Mouse (Mus musculus): ENCODE results near the gene Adamtsl4. TPM values are rescaled to one million over a fixed set of nuclear protein-coding genes. Genes with fewer than 3 reads are reported as not detected.
"Not testable (repeated sequence)": the region's sequence is repeated elsewhere in the genome, so short reads cannot be mapped to it uniquely, and the experiment has no call there.

Gene Adamtsl4
- polyA plus RNA-seq, 1 experiment from 2014 or later, result 1.3 TPM

DNA sequence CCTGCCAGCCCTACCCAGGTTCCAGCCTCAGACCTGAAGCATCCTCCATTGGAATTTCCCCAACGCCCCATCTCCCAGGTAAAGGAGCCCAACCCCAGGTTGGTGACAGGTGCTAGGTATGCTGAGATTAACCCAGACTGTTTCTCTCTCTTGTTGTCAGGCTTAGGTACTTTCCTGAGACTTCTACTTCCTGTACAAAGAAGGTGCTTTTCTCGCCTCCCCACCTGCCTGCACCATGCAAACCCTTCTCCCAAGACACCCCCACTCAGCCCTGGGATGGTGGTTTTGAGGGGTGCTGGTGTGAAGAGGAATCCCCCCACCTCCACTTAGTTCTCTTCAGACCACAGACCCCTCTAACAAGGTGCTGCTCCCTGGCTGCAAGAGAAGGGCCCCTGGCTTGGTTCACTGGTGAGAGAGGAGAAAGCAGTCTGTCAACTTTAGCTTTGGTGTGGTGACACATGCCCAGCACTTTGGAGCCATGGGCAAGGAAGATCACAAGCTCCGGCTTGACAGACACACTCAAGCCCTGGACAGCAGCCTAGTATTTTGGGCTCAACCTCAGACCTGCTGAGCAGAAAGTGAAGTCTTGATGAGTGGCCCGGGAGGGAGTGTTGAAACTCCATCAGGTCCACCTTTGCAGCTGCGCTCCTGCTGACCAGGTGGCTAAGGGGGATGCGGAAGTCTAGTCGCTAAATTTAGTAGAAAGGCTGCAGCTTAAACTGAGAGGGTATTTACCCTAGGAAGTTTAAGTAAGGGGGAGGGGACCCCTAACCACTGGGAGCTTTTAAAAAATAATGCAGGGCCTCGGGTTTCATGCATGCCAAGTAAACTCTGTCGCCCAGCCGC is 14.6 kb downstream of the Adamtsl4 start:
- no peak for ATAC-seq (ENCODE audit: low FRiP score, low read depth)
- Histone ChIP-seq H3K4me3 (no peak overlapping the region), H3K36me3 (peaks cover 36% of the 10 kb centered on the region), H3K9me3 (no peaks in the 10 kb centered on the region), H3K4me2 (replicated peaks) (no peak overlapping the region), H3K27ac (replicated peaks) (peak overlapping the region; percentile 35; the same call in 1 of the 2 replicates), H3K9ac (replicated peaks) (no peak overlapping the region), H3K4me1 (peaks cover 33% of the 10 kb centered on the region), H3K27me3 (no peaks in the 10 kb centered on the region)
- 59% methylated on average over 10 of the region's 10 CpGs for WGBS

DNA sequence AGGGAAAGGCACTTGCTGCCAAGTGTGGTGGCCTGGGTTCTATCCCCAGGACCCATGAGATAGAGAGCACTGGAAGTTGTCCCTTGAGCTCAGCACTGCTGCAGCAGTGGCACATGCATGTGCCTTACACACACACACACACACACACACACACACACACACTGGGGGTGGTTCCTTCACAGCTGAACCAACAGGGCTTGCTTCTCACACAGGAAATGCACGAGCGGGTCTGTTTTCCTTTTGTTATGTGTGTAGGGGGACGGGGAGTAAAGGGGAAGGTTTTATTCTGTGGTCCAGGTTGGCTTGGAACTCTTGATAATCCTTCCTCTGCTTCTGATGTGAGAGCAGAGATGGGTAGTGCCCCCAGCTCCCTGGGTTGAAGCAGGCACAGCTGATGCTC is 15.3 kb downstream of the Adamtsl4 start:
- no peaks in the 10 kb centered on the region for H3K27me3 ChIP-seq

DNA sequence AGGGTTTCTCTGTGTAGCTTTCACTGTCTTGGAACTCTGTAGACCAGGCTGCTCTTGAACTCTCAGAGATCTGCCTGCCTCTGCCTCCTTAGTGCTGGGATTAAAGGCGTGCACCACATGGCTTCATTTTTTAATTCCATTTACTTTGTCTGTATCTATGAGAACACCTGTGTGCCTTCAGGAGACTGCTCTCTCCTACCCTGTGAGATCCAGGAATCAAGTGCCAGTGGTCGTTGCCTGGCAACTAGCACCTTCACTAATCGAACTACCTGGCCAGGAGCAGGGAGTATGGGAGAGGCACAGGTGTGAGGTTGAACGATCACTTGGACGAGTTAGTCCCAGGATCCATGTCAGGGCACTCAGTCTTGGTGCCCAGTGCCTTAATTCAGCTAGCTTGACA is 16.5 kb downstream of the Adamtsl4 start:
- Histone ChIP-seq H3K27me3 (no peaks in the 10 kb centered on the region), H3K4me3 (no peak overlapping the region), H3K36me3 (peaks cover 32% of the 10 kb centered on the region), H3K27ac (replicated peaks) (no peak overlapping the region), H3K9ac (replicated peaks) (no peak overlapping the region), H3K4me2 (replicated peaks) (no peak overlapping the region), H3K9me3 (no peaks in the 10 kb centered on the region), H3K4me1 (peaks cover 42% of the 10 kb centered on the region)
- ATAC-seq (ENCODE audit: low FRiP score, low read depth), result no peak
- WGBS, result 89% methylated on average over 5 of the region's 5 CpGs

More for the DNA sequence above, 15.3 kb downstream of the Adamtsl4 start:
- Histone ChIP-seq H3K4me1 (peaks cover 39% of the 10 kb centered on the region), H3K4me2 (replicated peaks) (no peak overlapping the region), H3K36me3 (peaks cover 35% of the 10 kb centered on the region), H3K4me3 (no peak overlapping the region), H3K9me3 (no peaks in the 10 kb centered on the region), H3K27ac (replicated peaks) (no peak overlapping the region), H3K9ac (replicated peaks) (no peak overlapping the region)
- ATAC-seq (ENCODE audit: low FRiP score, low read depth), result no peak
- 68% methylated on average over 3 of the region's 3 CpGs for WGBS

DNA sequence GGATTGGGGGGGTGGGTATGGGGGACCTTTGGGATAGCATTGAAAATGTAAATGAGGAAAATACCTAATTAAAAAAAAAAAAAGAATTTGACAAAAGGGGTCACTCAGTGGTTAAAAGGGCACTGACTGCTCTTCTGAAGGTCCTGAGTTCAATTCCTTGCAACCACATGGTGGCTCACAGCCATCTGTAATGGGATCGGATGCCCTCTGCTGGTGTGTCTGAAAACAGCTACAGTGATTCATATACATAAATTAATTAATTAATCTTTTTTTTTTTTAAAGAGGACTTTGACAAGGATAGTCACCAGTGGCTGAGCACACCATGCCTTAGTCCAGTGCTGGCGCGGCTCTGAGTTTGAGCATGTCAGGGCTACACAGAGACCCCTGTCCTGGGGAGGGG is 17.3 kb downstream of the Adamtsl4 start:
- not testable (repeated sequence) for H3K4me2 ChIP-seq (replicated peaks); ATAC-seq (ENCODE audit: low FRiP score, low read depth); H3K27me3 ChIP-seq; H3K9ac ChIP-seq (replicated peaks); H3K9me3 ChIP-seq; H3K4me3 ChIP-seq; H3K27ac ChIP-seq (replicated peaks)
- WGBS, result 97% methylated on average over 3 of the region's 3 CpGs
- H3K4me1 ChIP-seq, result peaks cover 44% of the 10 kb centered on the region
- H3K36me3 ChIP-seq, result peaks cover 37% of the 10 kb centered on the region

DNA sequence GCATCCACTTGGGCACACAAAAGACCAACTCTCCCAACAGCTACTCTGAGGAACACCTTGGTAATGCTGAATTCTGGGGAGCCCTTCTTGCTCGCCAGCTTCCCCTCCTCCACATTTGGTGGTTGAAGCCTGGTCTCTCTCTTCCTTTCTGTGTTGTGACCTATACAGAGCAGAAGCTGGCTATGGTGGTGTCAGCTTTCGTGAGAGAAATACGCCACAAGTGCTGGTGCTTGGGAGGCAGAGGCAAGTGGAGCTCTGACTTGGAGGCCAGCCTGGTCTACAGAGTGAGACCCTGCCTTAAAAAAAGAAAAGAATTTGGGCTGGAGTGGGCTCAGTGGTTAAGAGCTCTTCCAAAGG is 18.4 kb downstream of the Adamtsl4 start:
- no peak overlapping the region for H3K4me2 ChIP-seq (replicated peaks)
- peaks cover 48% of the 10 kb centered on the region for H3K36me3 ChIP-seq
- H3K4me1 ChIP-seq, result peaks cover 37% of the 10 kb centered on the region
- H3K27ac ChIP-seq (replicated peaks), result no peak overlapping the region
- ATAC-seq (ENCODE audit: low FRiP score, low read depth), result no peak
- no peaks in the 10 kb centered on the region for H3K27me3 ChIP-seq
- no peak overlapping the region for H3K4me3 ChIP-seq
- no peaks in the 10 kb centered on the region for H3K9me3 ChIP-seq
- WGBS, result 96% methylated on average over 3 of the region's 3 CpGs
- no peak overlapping the region for H3K9ac ChIP-seq (replicated peaks)

DNA sequence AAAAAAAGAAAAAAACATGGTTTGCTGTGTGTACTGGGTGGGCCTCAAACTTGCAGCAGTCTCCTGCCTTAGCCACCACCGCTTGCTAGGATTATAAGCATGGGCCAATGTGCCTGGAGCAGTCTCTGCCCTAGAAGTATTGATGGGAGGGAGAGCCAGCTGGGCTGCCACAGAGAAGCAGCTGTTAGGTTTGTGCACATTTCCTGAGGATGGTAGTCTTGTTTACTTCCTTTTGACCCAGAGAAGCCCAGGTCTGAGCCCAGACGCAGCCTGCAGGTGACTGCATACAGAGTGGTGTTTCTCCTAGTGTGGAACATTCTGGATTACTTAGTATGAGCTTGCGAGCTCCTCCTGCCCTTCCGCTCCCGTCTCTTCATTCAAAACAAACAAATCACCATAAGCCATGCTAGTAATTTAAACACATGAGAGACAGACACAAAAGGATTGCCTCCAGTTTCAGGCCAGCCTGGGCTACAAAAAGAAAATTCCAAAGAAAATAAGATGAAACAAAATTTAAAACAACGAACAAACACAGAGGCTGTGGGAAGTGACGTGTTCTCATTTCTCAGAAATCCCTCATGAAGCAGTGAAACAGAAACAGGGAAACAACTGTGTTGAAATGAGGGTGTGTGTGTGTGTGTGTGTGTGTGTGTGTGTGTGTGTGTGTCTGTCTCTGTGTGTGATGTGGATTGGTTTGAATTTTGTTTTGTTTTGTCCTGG is 19.0 kb downstream of the Adamtsl4 start:
- H3K9me3 ChIP-seq, result no peaks in the 10 kb centered on the region
- ATAC-seq (ENCODE audit: low FRiP score, low read depth), result no peak
- peaks cover 33% of the 10 kb centered on the region for H3K4me1 ChIP-seq
- H3K27ac ChIP-seq (replicated peaks), result 0 out of 2 replicates have a peak overlapping the region, but pooled peaks have one; percentile 54
- H3K4me2 ChIP-seq (replicated peaks), result no peak overlapping the region
- WGBS, result 89% methylated on average over 7 of the region's 7 CpGs
- H3K27me3 ChIP-seq, result no peaks in the 10 kb centered on the region
- no peak overlapping the region for H3K4me3 ChIP-seq
- H3K36me3 ChIP-seq, result peaks cover 51% of the 10 kb centered on the region
- no peak overlapping the region for H3K9ac ChIP-seq (replicated peaks)

DNA sequence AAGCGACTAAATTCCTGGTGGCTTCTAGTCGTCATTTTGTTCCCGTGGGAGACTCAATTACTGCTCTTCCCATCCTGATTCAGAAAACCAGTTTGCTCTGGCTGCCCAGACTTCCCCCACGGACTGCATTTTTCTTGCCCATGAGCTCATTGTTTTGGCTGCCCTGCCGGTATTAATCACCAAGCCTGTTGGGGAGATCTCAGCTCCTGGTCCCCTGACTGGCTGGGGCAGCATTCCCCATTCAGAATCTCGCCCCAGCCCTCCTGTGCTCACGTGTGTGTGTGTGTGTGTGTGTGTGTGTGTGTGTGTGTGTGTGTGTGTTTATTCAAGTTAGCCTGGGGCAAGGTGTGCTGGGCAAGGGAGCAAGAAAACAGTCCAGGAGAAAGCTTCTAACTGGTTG is 19.7 kb downstream of the Adamtsl4 start:
- Histone ChIP-seq H3K4me1 (peaks cover 35% of the 10 kb centered on the region), H3K27ac (replicated peaks) (peak overlapping the region; percentile 54; the same call in 1 of the 2 replicates), H3K9me3 (no peaks in the 10 kb centered on the region), H3K9ac (replicated peaks) (no peak overlapping the region), H3K4me3 (no peak overlapping the region), H3K36me3 (peaks cover 52% of the 10 kb centered on the region), H3K4me2 (replicated peaks) (no peak overlapping the region), H3K27me3 (no peaks in the 10 kb centered on the region)
- ATAC-seq (ENCODE audit: low FRiP score, low read depth), result no peak
- 61% methylated on average over 7 of the region's 7 CpGs for WGBS

DNA sequence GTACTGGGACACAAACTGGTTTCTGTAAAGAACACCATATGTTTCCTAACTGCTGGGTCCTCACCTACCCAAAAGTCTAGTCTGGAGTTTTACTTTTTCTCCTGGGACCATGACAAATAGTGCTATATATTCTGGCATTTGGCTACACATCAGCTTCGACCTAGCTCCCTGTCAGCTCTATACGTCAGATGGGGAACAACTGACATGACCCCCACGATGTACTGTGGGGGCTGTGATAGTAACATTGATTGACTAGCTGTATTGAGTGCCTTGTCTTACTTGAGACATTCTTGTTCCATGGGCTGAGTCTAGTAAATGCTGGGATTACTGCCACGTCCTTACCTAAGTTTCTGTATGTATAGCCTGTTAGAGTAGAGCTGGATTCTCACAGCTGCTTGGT is 20.2 kb downstream of the Adamtsl4 start:
- WGBS, result 80% methylated on average over 4 of the region's 4 CpGs
- peaks cover 39% of the 10 kb centered on the region for H3K4me1 ChIP-seq
- H3K9me3 ChIP-seq, result no peaks in the 10 kb centered on the region
- H3K36me3 ChIP-seq, result peaks cover 52% of the 10 kb centered on the region
- H3K9ac ChIP-seq (replicated peaks), result no peak overlapping the region
- H3K27me3 ChIP-seq, result no peaks in the 10 kb centered on the region
- no peak overlapping the region for H3K4me3 ChIP-seq
- no peak overlapping the region for H3K4me2 ChIP-seq (replicated peaks)
- H3K27ac ChIP-seq (replicated peaks), result peak overlapping the region; percentile 54; the same call in 1 of the 2 replicates
- ATAC-seq (ENCODE audit: low FRiP score, low read depth), result no peak

DNA sequence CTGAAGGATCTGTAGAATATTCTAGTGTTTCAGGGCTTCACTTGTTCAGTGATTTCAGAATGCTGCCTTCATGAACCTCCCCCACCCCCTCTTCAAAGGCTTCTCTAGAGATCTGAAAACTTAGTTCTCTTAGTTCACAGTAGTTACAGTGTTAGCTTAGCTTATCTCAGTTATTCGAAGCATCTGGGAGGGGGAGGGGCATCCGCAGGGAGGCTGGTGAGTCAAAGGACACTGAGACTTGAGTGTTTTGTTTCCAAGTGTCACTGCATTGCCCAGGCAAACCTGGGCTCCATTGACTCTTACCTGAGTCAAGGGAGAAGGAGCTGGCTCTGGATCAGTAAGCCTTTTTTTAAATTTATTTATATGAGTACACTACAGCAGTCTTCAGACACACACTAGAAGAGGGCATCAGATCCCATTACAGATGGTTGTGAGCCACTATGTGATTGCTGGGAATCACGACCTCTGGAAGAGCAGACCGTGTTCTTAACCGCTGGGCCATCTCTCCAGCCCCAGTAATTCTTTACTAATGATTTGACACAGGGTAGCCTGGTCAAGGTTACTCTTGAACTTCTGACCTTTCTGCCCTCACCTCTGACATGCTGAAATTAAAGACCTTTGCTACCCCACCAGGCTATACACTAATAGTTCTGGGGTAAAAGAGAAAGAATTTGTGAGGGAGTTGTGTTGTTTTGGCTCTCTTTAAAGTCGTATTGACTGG is 21.4 kb downstream of the Adamtsl4 start:
- ATAC-seq (ENCODE audit: low FRiP score, low read depth), result no peak
- Histone ChIP-seq H3K36me3 (peaks cover 59% of the 10 kb centered on the region), H3K9ac (replicated peaks) (no peak overlapping the region), H3K4me2 (replicated peaks) (no peak overlapping the region), H3K9me3 (no peaks in the 10 kb centered on the region), H3K27ac (replicated peaks) (no peak overlapping the region), H3K27me3 (no peaks in the 10 kb centered on the region), H3K4me1 (peaks cover 45% of the 10 kb centered on the region), H3K4me3 (no peak overlapping the region)
- 70% methylated on average over 6 of the region's 6 CpGs for WGBS

DNA sequence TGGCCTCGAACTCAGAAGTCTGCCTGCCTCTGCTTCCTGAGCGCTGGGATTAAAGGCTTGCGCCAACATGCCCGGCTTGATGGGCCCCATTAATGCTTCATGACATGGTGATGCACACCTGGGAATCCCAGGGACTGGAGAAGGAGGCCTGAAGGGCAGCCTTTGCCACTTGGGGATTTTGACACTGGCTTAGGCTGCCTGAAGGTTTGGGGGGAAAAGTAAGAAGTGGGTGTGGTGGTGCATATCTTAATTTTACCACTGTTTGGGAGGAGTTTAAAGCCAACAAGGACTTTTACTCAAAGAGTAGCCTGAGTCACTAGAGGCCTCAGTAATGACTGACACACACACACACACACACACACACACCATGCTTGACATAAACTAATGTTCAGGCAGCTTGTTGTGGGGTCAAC is 22.8 kb downstream of the Adamtsl4 start:
- no peaks in the 10 kb centered on the region for H3K27me3 ChIP-seq

DNA sequence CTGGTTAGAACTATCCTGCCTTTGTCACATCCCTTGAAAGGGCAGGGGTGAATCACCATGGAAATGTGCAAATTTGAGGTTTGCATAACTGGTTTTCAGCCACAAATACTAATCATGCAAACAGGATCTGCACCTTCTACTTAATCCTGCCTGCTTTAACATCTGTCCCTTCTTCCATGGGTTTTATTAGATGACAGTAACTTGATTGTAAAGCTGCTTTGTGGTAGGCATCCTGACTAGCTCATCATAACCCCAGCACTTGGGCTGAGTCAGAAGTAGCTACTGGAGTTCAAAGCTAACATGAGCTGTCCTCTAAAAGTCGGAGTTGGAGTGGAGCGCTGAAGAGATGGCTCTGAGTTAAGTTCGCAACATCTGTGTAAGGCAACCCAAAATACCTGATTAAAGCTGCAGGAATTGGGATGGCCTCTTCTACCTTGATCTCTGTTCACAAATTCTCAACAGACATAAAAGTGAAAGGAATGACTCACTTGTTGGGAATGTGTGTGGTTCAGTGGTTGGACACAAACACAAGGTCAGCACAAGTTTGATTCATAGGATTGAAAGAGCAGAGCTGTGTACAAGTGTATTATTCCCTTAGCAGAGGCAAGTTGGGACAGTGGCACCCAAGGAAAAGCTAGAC is 23.6 kb downstream of the Adamtsl4 start:
- no peak for ATAC-seq (ENCODE audit: low FRiP score, low read depth)

More for the DNA sequence above, 22.8 kb downstream of the Adamtsl4 start:
- Histone ChIP-seq H3K27ac (replicated peaks) (no peak overlapping the region), H3K36me3 (peaks cover 68% of the 10 kb centered on the region), H3K4me3 (no peak overlapping the region), H3K9ac (replicated peaks) (no peak overlapping the region), H3K4me2 (replicated peaks) (no peak overlapping the region), H3K9me3 (no peaks in the 10 kb centered on the region), H3K4me1 (peaks cover 58% of the 10 kb centered on the region)
- WGBS, result 89% methylated on average over 4 of the region's 4 CpGs
- no peak for ATAC-seq (ENCODE audit: low FRiP score, low read depth)

More for the DNA sequence above, 23.6 kb downstream of the Adamtsl4 start:
- no peak overlapping the region for H3K9ac ChIP-seq (replicated peaks)
- no peaks in the 10 kb centered on the region for H3K9me3 ChIP-seq
- no peaks in the 10 kb centered on the region for H3K27me3 ChIP-seq
- no peak overlapping the region for H3K4me3 ChIP-seq
- H3K4me2 ChIP-seq (replicated peaks), result no peak overlapping the region
- 92% methylated on average over 3 of the region's 3 CpGs for WGBS
- peaks cover 58% of the 10 kb centered on the region for H3K4me1 ChIP-seq
- H3K27ac ChIP-seq (replicated peaks), result no peak overlapping the region
- peaks cover 62% of the 10 kb centered on the region for H3K36me3 ChIP-seq
